Mouse (Mus musculus): Measurements from ENCODE around the gene Tomm22.

DNA sequence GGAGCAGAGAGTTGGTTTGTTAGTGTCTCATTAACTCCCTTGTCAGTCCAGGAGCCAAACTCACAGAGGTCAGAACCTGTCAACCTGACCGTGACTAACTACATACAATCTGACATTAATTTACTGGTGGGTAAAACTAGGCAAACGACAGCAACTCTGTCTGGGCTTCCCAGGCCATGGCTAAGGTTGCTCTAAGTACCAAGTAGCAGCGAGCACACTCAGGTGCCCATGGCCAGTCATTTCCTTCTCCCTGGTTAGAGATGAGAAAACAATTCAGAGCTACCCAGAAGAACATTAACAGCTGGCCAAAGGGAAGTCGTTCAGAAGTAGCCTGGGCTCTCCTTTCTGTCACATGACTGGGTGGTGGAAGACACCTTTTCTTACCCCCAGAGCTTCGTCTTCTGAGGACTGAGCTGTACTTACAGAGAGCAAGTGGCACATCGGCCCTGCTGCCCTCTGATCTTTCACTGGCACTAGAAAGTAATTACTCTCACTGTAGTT is 14.5 kb downstream of the Tomm22 start:
- TF ChIP-seq POLR2A (IDR thresholded peaks at IDR 0.05; ENCODE audit: insufficient read depth, low read length) = no peak
- no peak for TF ChIP-seq CTCF (IDR thresholded peaks at IDR 0.05; ENCODE audit: low read depth, low read length)
- TF ChIP-seq EP300 (IDR thresholded peaks at IDR 0.05; ENCODE audit: insufficient read depth, low read depth, low read length) = no peak

Data from ES-Bruce4 (cell line).